Mouse (Mus musculus) small intestine, adult 2 months (tissue): Measurements from ENCODE around the gene 1700017N19Rik.

ENCODE experiments used
- CTCF ChIP-seq: fragments of 200-500 bp; IDR thresholded peaks from 2 replicates; pipeline ENCODE4 v1.5.1; 2012; ENCODE audit warnings: low read depth, mild to moderate bottlenecking, control low read depth, inconsistent platforms, low read length, moderate library complexity, mixed read lengths; ENCODE audit not compliant: insufficient replicate concordance, insufficient read length; ENCODE audit errors: extremely low read depth
- POLR2A ChIP-seq: fragments of 200-500 bp; IDR thresholded peaks from 2 replicates; pipeline ENCODE4 v1.6.1; 2012; ENCODE audit warnings: low read depth, mild to moderate bottlenecking, control low read depth, inconsistent platforms, low read length, moderate library complexity

DNA sequence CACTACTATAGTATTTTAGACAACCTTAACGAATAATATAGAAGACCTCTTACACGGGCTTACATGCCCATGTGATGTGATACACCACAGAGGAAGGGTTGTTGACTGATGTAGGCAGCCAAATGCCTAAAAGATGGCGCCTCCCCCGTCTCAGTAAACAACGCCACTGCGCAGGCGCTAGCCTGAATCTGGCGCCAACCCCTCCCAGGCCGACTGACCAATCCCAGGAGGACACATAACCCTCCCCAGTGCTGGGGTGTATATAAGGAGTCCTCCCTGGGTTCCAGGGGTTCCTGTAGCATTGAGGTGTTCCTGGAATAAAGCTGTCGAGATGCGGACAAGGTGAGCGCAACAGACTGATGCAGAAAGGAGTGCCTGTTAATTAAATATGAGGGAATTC lies 29.8 kb downstream of the 1700017N19Rik start:
- no peak for TF ChIP-seq CTCF
- no peak for TF ChIP-seq POLR2A
